Mouse (Mus musculus) limb, embryonic 14.5 days (tissue): Measurements from ENCODE around the gene Ttc39b. TPM values are rescaled to one million over a fixed set of nuclear protein-coding genes. Genes with fewer than 3 reads are reported as not detected.
A peak's percentile ranks its signal among the peaks of the same experiment; 100 is the strongest.

Source experiments
- ATAC-seq: fragments of 200-750 bp; cut with Nextera tagmentation; 2 replicates; pipeline ENCODE4 v1.8.0; 2017; ENCODE audit warnings: low read depth, moderate number of reproducible peaks, moderate TSS enrichment; ENCODE audit not compliant: low FRiP score
- DNase-seq: peaks from one replicate; pipeline ENCODE4 v3.0.0-alpha.2; 2015; ENCODE audit warnings: low spot score
- H3K27ac ChIP-seq: fragments of 300-500 bp; sonication (generic); replicated peaks from 2 replicates; pipeline ENCODE4 v1.5.1; 2014; ENCODE audit warnings: low read depth, mild to moderate bottlenecking, low read length, moderate library complexity, mixed read lengths
- H3K27me3 ChIP-seq: fragments of 300-500 bp; sonication (generic); 2 replicates; pipeline ENCODE4 v1.6.1; 2014; ENCODE audit warnings: low read length, mixed read lengths; ENCODE audit not compliant: control insufficient read depth, insufficient read depth
- H3K36me3 ChIP-seq: fragments of 300-500 bp; sonication (generic); 2 replicates; pipeline ENCODE4 v1.6.1; 2014; ENCODE audit warnings: mild to moderate bottlenecking, low read length, moderate library complexity, mixed read lengths; ENCODE audit not compliant: control insufficient read depth, insufficient read depth
- H3K4me1 ChIP-seq: fragments of 300-500 bp; sonication (generic); 2 replicates; pipeline ENCODE4 v1.6.1; 2014; ENCODE audit warnings: antibody characterized with exemption, low read length, mixed read lengths; ENCODE audit not compliant: control insufficient read depth, insufficient read depth
- H3K4me2 ChIP-seq: fragments of 300-500 bp; sonication (generic); replicated peaks from 2 replicates; pipeline ENCODE4 v1.6.1; 2014; ENCODE audit warnings: low read depth, mild to moderate bottlenecking, low read length, moderate library complexity; ENCODE audit not compliant: severe bottlenecking
- H3K4me3 ChIP-seq: fragments of 300-500 bp; sonication (generic); replicated peaks from 2 replicates; pipeline ENCODE4 v1.5.1; 2014; ENCODE audit warnings: low read length
- H3K9ac ChIP-seq: fragments of 300-500 bp; sonication (generic); 2 replicates; pipeline ENCODE4 v1.6.1; 2014; ENCODE audit warnings: mild to moderate bottlenecking, low read depth, low read length, moderate library complexity; ENCODE audit not compliant: severe bottlenecking
- H3K9me3 ChIP-seq: fragments of 300-500 bp; sonication (generic); 2 replicates; pipeline ENCODE4 v1.6.1; 2016; ENCODE audit warnings: low read length; ENCODE audit not compliant: control insufficient read depth
- POLR2A ChIP-seq: fragments of 200-500 bp; IDR thresholded peaks from 2 replicates; pipeline ENCODE4 v1.8.0; 2012; ENCODE audit warnings: inconsistent platforms, mild to moderate bottlenecking, moderate library complexity, borderline replicate concordance; ENCODE audit not compliant: insufficient read depth, insufficient read length; ENCODE audit errors: extremely low read depth
- WGBS: fragments of 180-500 bp; shearing (Covaris S2); extraction: QIAGEN DNeasy Blood & Tissue Kit; methylation state at CpG from one replicate; pipeline ENCODE4 v1.1.7; 2014; 5-methylcytosine and 5-hydroxymethylcytosine counted together
- polyA plus RNA-seq, 2 experiments: library from polyadenylated mRNA; depleted of rRNA in 1 of 2; stranded (reverse) in 1 of 2; unstranded in 1 of 2; fragments of >200 nt; fragmentation: Nextera tagmentation in 1 of 2; extraction: Ambion mirVana in 1 of 2; gene quantifications; 2 replicates each; pipeline versions ENCODE4 v1.2.1 to v1.2.3; 2012 to 2014

Gene Ttc39b
- polyA plus RNA-seq, 2 experiments: 3.0 to 4.9 TPM

- Histone ChIP-seq H3K9ac (no peak overlapping the region), H3K4me2 (no peak overlapping the region), H3K27me3 (no peaks in the 10 kb centered on the region), H3K9me3 (no peaks in the 10 kb centered on the region), H3K36me3 (peaks cover 3% of the 10 kb centered on the region; the same call in 1 of the 2 replicates), H3K4me1 (peaks cover 13% of the 10 kb centered on the region), H3K4me3 (no peak overlapping the region), H3K27ac (no peak overlapping the region)
- DNase-seq: peak; percentile 60
- TF ChIP-seq POLR2A: no peak
- WGBS: 64% methylated on average over 22 of the region's 22 CpGs
- ATAC-seq: 0 out of 2 replicates have a peak, but pooled peaks have one; percentile 44
Observed at GRCm38 (mm10) chr4:83233181-83234123, 90.6 kb downstream of the Ttc39b start.

GRCm38 (mm10) chr4:83232315-83232880, 91.7 kb downstream of the Ttc39b start:
- DNase-seq (no peak), ATAC-seq (no peak)
- no peak overlapping the region for H3K4me2 ChIP-seq
- H3K36me3 ChIP-seq: peaks cover 3% of the 10 kb centered on the region; the same call in 1 of the 2 replicates
- no peaks in the 10 kb centered on the region for H3K9me3 ChIP-seq
- TF ChIP-seq POLR2A: no peak
- no peak overlapping the region for H3K9ac ChIP-seq
- no peak overlapping the region for H3K4me3 ChIP-seq
- peaks cover 13% of the 10 kb centered on the region for H3K4me1 ChIP-seq
- 62% methylated on average over 9 of the region's 9 CpGs for WGBS
- no peaks in the 10 kb centered on the region for H3K27me3 ChIP-seq
- H3K27ac ChIP-seq: no peak overlapping the region

GRCm38 (mm10) chr4:83228664-83229283, 95.3 kb downstream of the Ttc39b start:
- Histone ChIP-seq H3K4me2 (no peak overlapping the region), H3K27ac (no peak overlapping the region), H3K27me3 (no peaks in the 10 kb centered on the region), H3K4me1 (peaks cover 13% of the 10 kb centered on the region), H3K36me3 (no peaks in the 10 kb centered on the region), H3K4me3 (no peak overlapping the region), H3K9ac (no peak overlapping the region), H3K9me3 (no peaks in the 10 kb centered on the region)
- DNase-seq (no peak), ATAC-seq (no peak)
- 63% methylated on average over 9 of the region's 9 CpGs for WGBS
- no peak for TF ChIP-seq POLR2A

GRCm38 (mm10) chr4:83228073-83228472, 96.0 kb downstream of the Ttc39b start:
- Histone ChIP-seq H3K27ac (no peak overlapping the region), H3K4me3 (no peak overlapping the region), H3K36me3 (no peaks in the 10 kb centered on the region), H3K4me1 (peaks cover 6% of the 10 kb centered on the region; the same call in 1 of the 2 replicates), H3K9me3 (no peaks in the 10 kb centered on the region), H3K27me3 (no peaks in the 10 kb centered on the region), H3K9ac (no peak overlapping the region), H3K4me2 (no peak overlapping the region)
- no peak for ATAC-seq
- no peak for TF ChIP-seq POLR2A
- no peak for DNase-seq
- WGBS: 71% methylated on average over 10 of the region's 10 CpGs

GRCm38 (mm10) chr4:83225633-83226360, 98.3 kb downstream of the Ttc39b start:
- Histone ChIP-seq H3K36me3 (no peaks in the 10 kb centered on the region), H3K9ac (no peak overlapping the region), H3K27me3 (no peaks in the 10 kb centered on the region), H3K4me1 (no peaks in the 10 kb centered on the region), H3K9me3 (no peaks in the 10 kb centered on the region), H3K27ac (no peak overlapping the region), H3K4me2 (no peak overlapping the region), H3K4me3 (no peak overlapping the region)
- no peak for DNase-seq
- TF ChIP-seq POLR2A: no peak
- ATAC-seq: no peak
- WGBS: 73% methylated on average over 8 of the region's 8 CpGs
